Comparison of ENCODE assay signal across 33 mouse cellular contexts in the genomic region with DNA sequence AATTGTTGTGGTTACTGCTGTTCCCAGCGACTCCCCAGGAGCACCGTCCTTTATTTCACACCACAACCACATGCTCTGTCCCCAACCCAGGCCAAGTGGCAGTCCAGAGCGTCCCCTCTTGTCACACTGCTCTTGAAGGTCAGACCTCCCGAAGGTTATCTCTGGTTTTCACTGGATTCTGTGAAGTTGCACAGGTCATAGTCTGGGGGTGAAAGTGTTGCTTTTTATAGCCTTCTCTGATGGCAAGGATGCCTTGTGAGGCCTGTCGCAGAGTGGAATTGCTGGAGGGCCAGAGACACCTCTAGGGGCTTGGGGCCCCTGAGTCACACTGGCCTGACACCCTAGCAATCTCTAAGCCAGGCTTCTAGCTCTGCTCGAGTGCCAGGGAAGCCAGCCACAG. TPM values are rescaled to one million over a fixed set of nuclear protein-coding genes. Genes with fewer than 3 reads are reported as not detected.
DNase-seq lines count a peak whose midpoint lies in the region; ATAC-seq lines count a peak whose summit lies in the region.
"Had no signal": no experiment of that assay in that cellular context is flagged by ENCODE, and none has a peak within 500 bp of the region (broad histone marks: within the 10 kb centered on the region; RNA-seq: fewer than 3 reads in every experiment).

No protein-coding gene starts in this region.

- no peaks in the 10 kb centered on the region; the same call in 1 of the 2 replicates for H3K27me3 ChIP-seq in heart, embryonic 14.5 days (ENCODE audit: control insufficient read depth, insufficient read depth, low read length)
- H3K27me3 ChIP-seq: midbrain, embryonic 15.5 days; Patski had no signal

- peak; percentile 97 for DNase-seq in heart, adult 11 months
- no peak for DNase-seq in heart, postnatal 25 days (ENCODE audit: low spot score)
- peak; percentile 28 to 48 for DNase-seq in heart, postnatal 14 days
- DNase-seq in frontal cortex, postnatal 36 days (ENCODE audit: low spot score in 2 of 2), result no peak
- DNase-seq in spleen, postnatal 10 days (ENCODE audit: low spot score in 2 of 2), result no peak
- no peak for DNase-seq in lung, adult 18-20 months
- DNase-seq: adrenal gland, postnatal 14 days; cerebellum, adult 11-12 months; cerebellum, adult 9-11 months; embryo, embryonic 11 days; gastrocnemius, postnatal 10 days; kidney, adult 8-10 months; kidney, postnatal 10 days; layer of hippocampus, postnatal 36 days; liver; lung, embryonic 14.5 days; retina, postnatal 1 day; right cerebral cortex, postnatal 14 days; spleen, adult 18-20 months; thymus, adult 18-20 months; thymus, postnatal 25 days had no signal

- ATAC-seq in heart, embryonic 14.5 days (ENCODE audit: insufficient number of reproducible peaks, insufficient read depth, low FRiP score, low read depth), result peak; percentile 63
- ATAC-seq: forebrain, embryonic 16.5 days; hindbrain, postnatal 0 days; intestine, embryonic 15.5 days; midbrain, embryonic 15.5 days; Patski had no signal

- peak overlapping the region; percentile 44; the same call in 1 of the 2 replicates for H3K9ac ChIP-seq in heart, embryonic 14.5 days (ENCODE audit: low read length)
- H3K9ac ChIP-seq: embryonic facial prominence, embryonic 12.5 days; intestine, embryonic 15.5 days; liver, embryonic 14.5 days; lung, embryonic 14.5 days; midbrain, embryonic 15.5 days; neural tube, embryonic 15.5 days had no signal

- H3K27ac ChIP-seq in heart, embryonic 14.5 days (replicated peaks in 1 of 2; ENCODE audit: control insufficient read depth in 1 of 2, insufficient read depth in 1 of 2, low read depth in 2 of 2, low read length in 2 of 2), result peak overlapping the region; percentile 89 to 91
- H3K27ac ChIP-seq: embryonic facial prominence, embryonic 12.5 days; hindbrain, postnatal 0 days; intestine, embryonic 15.5 days; liver, embryonic 14.5 days; midbrain, embryonic 10.5 days; midbrain, embryonic 15.5 days; neural tube, embryonic 15.5 days; stomach, postnatal 0 days had no signal

- H3K4me2 ChIP-seq in heart, embryonic 14.5 days (ENCODE audit: low read length), result no peak overlapping the region
- H3K4me2 ChIP-seq: embryonic facial prominence, embryonic 12.5 days; intestine, embryonic 15.5 days; lung, embryonic 14.5 days; midbrain, embryonic 15.5 days; neural tube, embryonic 15.5 days had no signal

- H3K9me3 ChIP-seq in heart, embryonic 14.5 days (ENCODE audit: control insufficient read depth, low read length), result no peaks in the 10 kb centered on the region
- H3K9me3 ChIP-seq: embryonic facial prominence, embryonic 12.5 days; G1E; intestine, embryonic 15.5 days; midbrain, embryonic 10.5 days; midbrain, embryonic 15.5 days; neural tube, embryonic 15.5 days had no signal

- H3K4me3 ChIP-seq in heart, embryonic 14.5 days (ENCODE audit: control insufficient read depth in 1 of 2, insufficient read depth in 1 of 2, low read depth in 1 of 2, low read length in 2 of 2), result no peak overlapping the region
- H3K4me3 ChIP-seq: embryonic facial prominence, embryonic 12.5 days; intestine, embryonic 15.5 days; midbrain, embryonic 10.5 days; midbrain, embryonic 15.5 days; neural tube, embryonic 15.5 days had no signal

- intact Hi-C loops in heart, postnatal 25 days (cut with DNase I), result no loop called here
- intact Hi-C loops in heart, postnatal 14 days (cut with DNase I), result no loop called here

- 15% methylated on average over 6 of the region's 6 CpGs for WGBS in heart, embryonic 14.5 days

- no peaks in the 10 kb centered on the region for H3K36me3 ChIP-seq in heart, embryonic 14.5 days (ENCODE audit: control insufficient read depth, insufficient read depth, low read length)
- H3K36me3 ChIP-seq: embryonic facial prominence, embryonic 12.5 days; G1E; intestine, embryonic 15.5 days; midbrain, embryonic 10.5 days; midbrain, embryonic 15.5 days; neural tube, embryonic 15.5 days had no signal

- H3K4me1 ChIP-seq in heart, embryonic 14.5 days (ENCODE audit: control insufficient read depth in 2 of 2, insufficient read depth in 2 of 2, low read length in 2 of 2), result peaks cover 47 to 48% of the 10 kb centered on the region in 2 experiments
- H3K4me1 ChIP-seq: embryonic facial prominence, embryonic 12.5 days; intestine, embryonic 15.5 days; midbrain, embryonic 15.5 days had no signal

RNA-seq across cellular contexts. Expression of a gene that starts 20.5 kb away (rescaled TPM):
- 10 to 100 TPM; 42.1 to 44.7 TPM for total RNA-seq in heart, postnatal 25 days (2021)
- polyA plus RNA-seq in heart, embryonic 14.5 days (2014; fragmentation: Nextera tagmentation; extraction: Ambion mirVana), result 24.6 and 26.6 TPM in 2 replicates
- 10 to 100 TPM; 48.1 to 53.1 TPM for total RNA-seq in heart, postnatal 14 days (2021)

Comparison
In these comparisons a context has a peak if more than half of its experiments do, and no peak if none do; other contexts are left out.
1. DNase-seq: peak in heart, adult 11 months (single experiment) and heart, postnatal 14 days (2 of 2); none in heart, postnatal 25 days (single experiment), frontal cortex, postnatal 36 days (0 of 2), spleen, postnatal 10 days (0 of 2) and lung, adult 18-20 months (0 of 2).